Mouse (Mus musculus): ENCODE data around the gene Gm16429. TPM values are rescaled to one million over a fixed set of nuclear protein-coding genes. Genes with fewer than 3 reads are reported as not detected.
"Not testable (repeated sequence)": the region's sequence is repeated elsewhere in the genome, so short reads cannot be mapped to it uniquely, and the experiment has no call there.

Gene Gm16429
- not detected for total RNA-seq (2021)

DNA sequence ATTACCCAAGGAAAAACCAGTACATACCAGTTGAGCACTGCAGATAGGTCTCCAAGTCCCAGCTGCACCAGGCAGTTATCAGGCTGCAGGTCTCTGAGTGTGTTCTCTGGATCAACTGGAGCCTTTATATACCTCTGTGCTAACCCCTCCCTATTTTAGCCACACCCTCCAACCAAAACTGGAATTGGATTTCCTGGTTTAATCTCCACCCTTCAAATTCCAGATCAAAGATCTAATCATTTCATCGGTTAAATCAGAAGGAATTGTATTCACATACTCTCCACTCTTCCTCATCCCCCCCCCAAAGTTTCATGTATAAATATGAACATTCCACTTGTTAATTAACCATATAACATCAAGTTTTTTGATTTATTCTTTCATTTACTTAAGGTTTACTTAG lies at the start of gene Gm16429:
TSS of gene Gm16429 (minus strand) at position 101 of the 400 bp plus-strand sequence.
- DNase-seq, result not testable (repeated sequence)

Other genes starting within 250 kb of the Gm16429 start
- not detected for gene Gm7792, start 85.3 kb downstream of the Gm16429 start, total RNA-seq (2021)
- gene BC061212, start 141.5 kb upstream of the Gm16429 start, total RNA-seq (2021), result not detected
- not detected for gene Gm6351, start 147.3 kb upstream of the Gm16429 start, total RNA-seq (2021)

Measured in layer of hippocampus, postnatal 36 days (tissue).